Comparison of ENCODE assay signal across 11 mouse cellular contexts in genomic region chr15:83897286-83897685, GRCm38 (mm10).
DNase-seq lines count a peak whose midpoint lies in the region; ATAC-seq lines count a peak whose summit lies in the region.
"Had no signal": no experiment of that assay in that cellular context is flagged by ENCODE, and none has a peak within 500 bp of the region (broad histone marks: within the 10 kb centered on the region; RNA-seq: fewer than 3 reads in every experiment).

No protein-coding gene starts in this region.

- H3K4me1 ChIP-seq in forebrain, embryonic 16.5 days (replicated peaks; ENCODE audit: control insufficient read depth, insufficient read depth, low read length): peaks cover 21% of the 10 kb centered on the region
- H3K4me1 ChIP-seq: limb, embryonic 12.5 days had no signal

- no peak overlapping the region for H3K4me2 ChIP-seq in forebrain, embryonic 16.5 days (ENCODE audit: low read length)
- H3K4me2 ChIP-seq: limb, embryonic 12.5 days had no signal

- no peaks in the 10 kb centered on the region for H3K9me3 ChIP-seq in forebrain, embryonic 16.5 days (ENCODE audit: control insufficient read depth, low read length)
- H3K9me3 ChIP-seq: limb, embryonic 12.5 days had no signal

- DNase-seq in embryo, embryonic 10 days (ENCODE audit: low spot score): peak; percentile 20
- no peak for DNase-seq in embryo, embryonic 9.5 days (ENCODE audit: extremely low spot score)
- DNase-seq in layer of hippocampus, postnatal 14 days (ENCODE audit: low spot score in 2 of 2): peak; percentile 36 to 66
- peak; percentile 71 for DNase-seq in right cerebral cortex, adult 18-20 months
- no peak for DNase-seq in spleen, postnatal 36 days (ENCODE audit: low spot score in 2 of 2)
- no peak for DNase-seq in yolk sac, embryonic 10.5 days (ENCODE audit: low spot score)
- DNase-seq in natural killer cell, adult 2 months (ENCODE audit: low spot score in 2 of 2): no peak
- DNase-seq: gastrocnemius, postnatal 10 days had no signal

- ATAC-seq in forebrain, embryonic 16.5 days: peak; percentile 90

- no peak overlapping the region for H3K4me3 ChIP-seq in forebrain, embryonic 16.5 days (replicated peaks; ENCODE audit: low read length)
- H3K4me3 ChIP-seq: limb, embryonic 12.5 days had no signal

- peak overlapping the region; percentile 72 for H3K27ac ChIP-seq in forebrain, embryonic 16.5 days (ENCODE audit: low read length)
- H3K27ac ChIP-seq: limb, embryonic 12.5 days; macrophage had no signal

- no peaks in the 10 kb centered on the region for H3K27me3 ChIP-seq in forebrain, embryonic 16.5 days (replicated peaks; ENCODE audit: control insufficient read depth, insufficient read depth, low read length)

- H3K9ac ChIP-seq in forebrain, embryonic 16.5 days (replicated peaks; ENCODE audit: low read depth, low read length): no peak overlapping the region; the same call in 1 of the 2 replicates
- H3K9ac ChIP-seq: limb, embryonic 12.5 days had no signal

- no peaks in the 10 kb centered on the region for H3K36me3 ChIP-seq in forebrain, embryonic 16.5 days (ENCODE audit: control insufficient read depth, insufficient read depth)
- H3K36me3 ChIP-seq: limb, embryonic 12.5 days had no signal

- WGBS in forebrain, embryonic 16.5 days: 33% methylated on average over 9 of the region's 9 CpGs

Comparison
In these comparisons a context has a peak if more than half of its experiments do, and no peak if none do; other contexts are left out.
1. DNase-seq: peak in embryo, embryonic 10 days (single experiment), layer of hippocampus, postnatal 14 days (2 of 2) and right cerebral cortex, adult 18-20 months (single experiment); none in embryo, embryonic 9.5 days (single experiment), spleen, postnatal 36 days (0 of 2), yolk sac, embryonic 10.5 days (single experiment) and natural killer cell, adult 2 months (0 of 2).